Mouse (Mus musculus) embryonic facial prominence, embryonic 13.5 days (tissue): ENCODE data around the gene Shb. TPM values are rescaled to one million over a fixed set of nuclear protein-coding genes. Genes with fewer than 3 reads are reported as not detected.
A peak's percentile ranks its signal among the peaks of the same experiment; 100 is the strongest.

Experiments used
- ATAC-seq: fragments of 200-750 bp; cut with Nextera tagmentation; 2 replicates; pipeline ENCODE4 v1.8.0; 2017; ENCODE audit warnings: low read depth; ENCODE audit not compliant: insufficient number of reproducible peaks, insufficient read depth, low FRiP score, low TSS enrichment
- H3K27ac ChIP-seq: fragments of 300-500 bp; sonication (generic); 2 replicates; pipeline ENCODE4 v1.5.1; 2015; ENCODE audit warnings: moderate library complexity, mild to moderate bottlenecking, inconsistent platforms
- H3K27me3 ChIP-seq: fragments of 300-500 bp; sonication (generic); 2 replicates; pipeline ENCODE4 v1.6.1; 2015; ENCODE audit warnings: mild to moderate bottlenecking, inconsistent platforms
- H3K36me3 ChIP-seq: fragments of 300-500 bp; sonication (generic); 2 replicates; pipeline ENCODE4 v1.6.1; 2015; ENCODE audit warnings: mild to moderate bottlenecking, inconsistent platforms
- H3K4me1 ChIP-seq: fragments of 300-500 bp; sonication (generic); 2 replicates; pipeline ENCODE4 v1.6.1; 2015; ENCODE audit warnings: inconsistent platforms
- H3K4me2 ChIP-seq: fragments of 300-500 bp; sonication (generic); 2 replicates; pipeline ENCODE4 v1.6.1; 2015; ENCODE audit warnings: moderate library complexity, mild to moderate bottlenecking, inconsistent platforms
- H3K4me3 ChIP-seq: fragments of 300-500 bp; sonication (generic); 2 replicates; pipeline ENCODE4 v1.5.1; 2015; ENCODE audit warnings: mild to moderate bottlenecking, inconsistent platforms
- H3K9ac ChIP-seq: fragments of 300-500 bp; sonication (generic); 2 replicates; pipeline ENCODE4 v1.6.1; 2015; ENCODE audit warnings: mild to moderate bottlenecking, inconsistent platforms
- H3K9me3 ChIP-seq: fragments of 300-500 bp; sonication (generic); 2 replicates; pipeline ENCODE4 v1.6.1; 2016; ENCODE audit warnings: inconsistent platforms
- WGBS: fragments of 180-500 bp; shearing (Covaris S2); methylation state at CpG from one replicate; pipeline ENCODE4 v1.1.7; 2015; ENCODE audit warnings: mixed read lengths; 5-methylcytosine and 5-hydroxymethylcytosine counted together
- polyA plus RNA-seq: library from polyadenylated mRNA; unstranded; fragments of >200 nt; fragmentation: Nextera tagmentation; extraction: Ambion mirVana; gene quantifications from 2 replicates; pipeline ENCODE4 v1.2.1, GENCODE M21; 2015

The Shb gene
- polyA plus RNA-seq, 1 experiment from 2014 or later, result 3.8 TPM

- Histone ChIP-seq H3K4me1 (0 out of 2 replicates have a peak, but pooled peaks cover 3% of the 10 kb centered on the region), H3K9ac (no peak overlapping the region), H3K27ac (no peak overlapping the region), H3K4me2 (no peak overlapping the region), H3K4me3 (no peak overlapping the region), H3K9me3 (no peaks in the 10 kb centered on the region), H3K36me3 (no peaks in the 10 kb centered on the region), H3K27me3 (no peaks in the 10 kb centered on the region)
- 85% methylated on average over 3 of the region's 3 CpGs for whole genome bisulfite sequencing
- no peak for ATAC-seq
Measured at GRCm38 (mm10) chr4:45543481-45544051, 11.3 kb upstream of the Shb start.

GRCm38 (mm10) chr4:45540151-45540933 lies 8.1 kb upstream of the Shb start:
- no peak for ATAC-seq
- H3K27me3 ChIP-seq, result no peaks in the 10 kb centered on the region
- H3K36me3 ChIP-seq, result no peaks in the 10 kb centered on the region
- no peak overlapping the region for H3K27ac ChIP-seq
- H3K4me2 ChIP-seq, result no peak overlapping the region
- no peak overlapping the region for H3K4me3 ChIP-seq
- WGBS, result 54% methylated on average over 15 of the region's 15 CpGs
- H3K4me1 ChIP-seq, result 0 out of 2 replicates have a peak, but pooled peaks cover 3% of the 10 kb centered on the region
- no peaks in the 10 kb centered on the region for H3K9me3 ChIP-seq
- H3K9ac ChIP-seq, result no peak overlapping the region

GRCm38 (mm10) chr4:45539187-45539586 lies 6.9 kb upstream of the Shb start:
- no peaks in the 10 kb centered on the region for H3K36me3 ChIP-seq
- H3K4me2 ChIP-seq, result no peak overlapping the region
- no peak for ATAC-seq
- H3K9me3 ChIP-seq, result no peaks in the 10 kb centered on the region
- H3K4me1 ChIP-seq, result 0 out of 2 replicates have a peak, but pooled peaks cover 3% of the 10 kb centered on the region
- H3K27ac ChIP-seq, result no peak overlapping the region
- no peaks in the 10 kb centered on the region for H3K27me3 ChIP-seq
- H3K9ac ChIP-seq, result no peak overlapping the region
- no peak overlapping the region for H3K4me3 ChIP-seq

GRCm38 (mm10) chr4:45533436-45533940 lies 1.2 kb upstream of the Shb start:
- Histone ChIP-seq H3K4me3 (no peak overlapping the region), H3K4me1 (peaks cover 39% of the 10 kb centered on the region), H3K9me3 (no peaks in the 10 kb centered on the region), H3K36me3 (no peaks in the 10 kb centered on the region), H3K9ac (no peak overlapping the region), H3K27me3 (no peaks in the 10 kb centered on the region), H3K4me2 (no peak overlapping the region), H3K27ac (peak overlapping the region; percentile 64; the same call in 1 of the 2 replicates)
- 68% methylated on average over 1 of the region's 1 CpGs for WGBS
- ATAC-seq, result no peak

GRCm38 (mm10) chr4:45530662-45531542 lies 1.4 kb downstream of the Shb start:
- H3K36me3 ChIP-seq, result no peaks in the 10 kb centered on the region
- ATAC-seq, result peak; percentile 87
- peaks cover 62% of the 10 kb centered on the region for H3K4me1 ChIP-seq
- H3K4me3 ChIP-seq, result peak overlapping the region; percentile 62
- WGBS, result under 1% methylated on average over 49 of the region's 68 CpGs
- H3K27ac ChIP-seq, result peak overlapping the region; percentile 91
- no peaks in the 10 kb centered on the region for H3K9me3 ChIP-seq
- H3K27me3 ChIP-seq, result no peaks in the 10 kb centered on the region
- H3K9ac ChIP-seq, result peak overlapping the region; percentile 90
- peak overlapping the region; percentile 92 for H3K4me2 ChIP-seq

- H3K9me3 ChIP-seq, result no peaks in the 10 kb centered on the region
- under 1% methylated on average over 89 of the region's 89 CpGs for WGBS
- peak; percentile 53 for ATAC-seq
- peak overlapping the region; percentile 90 for H3K9ac ChIP-seq
- H3K4me1 ChIP-seq, result peaks cover 66% of the 10 kb centered on the region
- peak overlapping the region; percentile 91 for H3K27ac ChIP-seq
- peak overlapping the region; percentile 92 for H3K4me2 ChIP-seq
- H3K4me3 ChIP-seq, result peak overlapping the region; percentile 62
- H3K36me3 ChIP-seq, result no peaks in the 10 kb centered on the region
- H3K27me3 ChIP-seq, result no peaks in the 10 kb centered on the region
Measured at GRCm38 (mm10) chr4:45529986-45530597, 2.2 kb downstream of the Shb start.

- Histone ChIP-seq H3K27ac (peak overlapping the region; percentile 91; the same call in 1 of the 2 replicates), H3K9me3 (no peaks in the 10 kb centered on the region), H3K4me3 (peak overlapping the region; percentile 62), H3K9ac (peak overlapping the region; percentile 90), H3K27me3 (no peaks in the 10 kb centered on the region), H3K4me2 (peak overlapping the region; percentile 92), H3K36me3 (no peaks in the 10 kb centered on the region), H3K4me1 (peaks cover 66% of the 10 kb centered on the region)
- no peak for ATAC-seq
- WGBS, result under 1% methylated on average over 71 of the region's 71 CpGs
Measured at GRCm38 (mm10) chr4:45529201-45529985, 2.9 kb downstream of the Shb start.

- peak overlapping the region; percentile 92 for H3K4me2 ChIP-seq
- no peaks in the 10 kb centered on the region for H3K27me3 ChIP-seq
- 1% methylated on average over 21 of the region's 21 CpGs for WGBS
- H3K9me3 ChIP-seq, result no peaks in the 10 kb centered on the region
- no peaks in the 10 kb centered on the region for H3K36me3 ChIP-seq
- peak overlapping the region; percentile 62 for H3K4me3 ChIP-seq
- ATAC-seq, result no peak
- peaks cover 61% of the 10 kb centered on the region for H3K4me1 ChIP-seq
- no peak overlapping the region for H3K27ac ChIP-seq
- peak overlapping the region; percentile 90 for H3K9ac ChIP-seq
Measured at GRCm38 (mm10) chr4:45528355-45529198, 3.7 kb downstream of the Shb start.

GRCm38 (mm10) chr4:45527562-45528354 lies 4.5 kb downstream of the Shb start:
- no peak for ATAC-seq
- peak overlapping the region; percentile 92 for H3K4me2 ChIP-seq
- peak overlapping the region; percentile 90 for H3K9ac ChIP-seq
- WGBS, result 86% methylated on average over 2 of the region's 2 CpGs
- no peaks in the 10 kb centered on the region for H3K36me3 ChIP-seq
- H3K4me1 ChIP-seq, result peaks cover 54% of the 10 kb centered on the region
- no peak overlapping the region for H3K27ac ChIP-seq
- no peaks in the 10 kb centered on the region for H3K27me3 ChIP-seq
- no peaks in the 10 kb centered on the region for H3K9me3 ChIP-seq
- peak overlapping the region; percentile 62 for H3K4me3 ChIP-seq
